Mouse (Mus musculus) activated CD4-positive, CD25-positive, alpha-beta regulatory T cell, adult 4 months (primary cell): ENCODE results near the gene Mrps9. TPM values are rescaled to one million over a fixed set of nuclear protein-coding genes. Genes with fewer than 3 reads are reported as not detected.
"Not testable (repeated sequence)": the region's sequence is repeated elsewhere in the genome, so short reads cannot be mapped to it uniquely, and the experiment has no call there.

Source experiments
- ATAC-seq: one replicate; pipeline ENCODE4 v1.8.0; 2017
- polyA plus RNA-seq, 2 experiments: library from polyadenylated mRNA; unstranded; fragments of 100-300 nt; shearing (Covaris generic); gene quantifications; one replicate each; pipeline ENCODE4 v1.2.1; 2017

Mrps9 gene
- 10 to 100 TPM; 88.1 to 89.6 TPM for polyA plus RNA-seq

DNA sequence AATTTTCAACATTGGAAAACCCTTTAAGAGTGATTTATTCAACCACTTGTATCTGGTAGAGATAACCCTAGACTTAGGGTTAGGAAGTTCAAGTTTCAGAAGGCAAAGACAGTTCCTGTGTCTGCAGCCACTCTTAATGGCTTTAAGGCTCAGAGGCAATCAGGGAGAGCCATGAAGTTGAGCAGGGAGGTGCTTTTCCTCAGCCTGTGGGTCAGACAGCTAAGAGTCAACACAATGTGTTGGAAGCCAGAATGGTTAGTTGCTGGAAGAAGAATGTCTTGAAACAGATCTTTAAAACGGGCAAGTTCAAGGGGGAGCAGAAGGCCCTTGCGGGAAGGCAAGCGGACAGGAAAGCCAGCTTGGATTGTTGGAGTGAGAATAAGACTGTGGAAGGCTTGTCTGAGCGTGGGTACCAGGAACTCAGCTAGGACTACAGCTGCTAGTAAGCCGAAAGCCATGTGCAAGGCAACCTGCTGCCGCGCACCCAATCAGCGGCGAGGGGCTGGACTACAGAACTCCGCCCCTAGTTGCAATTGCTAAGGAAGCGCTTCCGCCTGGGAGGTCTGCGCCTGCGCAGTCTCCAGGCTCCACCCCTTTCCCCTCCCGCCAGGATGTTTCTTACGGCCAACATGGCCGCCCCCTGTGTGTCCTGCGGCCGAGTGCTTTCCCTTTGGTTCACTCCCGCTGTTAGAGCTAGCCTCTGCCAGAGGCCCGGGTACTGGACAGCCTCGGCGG is at the start of gene Mrps9:
TSS of gene Mrps9 (plus strand) at position 571 of the 735 bp plus-strand sequence.
- peak; percentile 96 for ATAC-seq

- ATAC-seq = no peak
Observed at GRCm38 (mm10) chr1:42813301-42813845, 37.7 kb upstream of the Mrps9 start.

DNA sequence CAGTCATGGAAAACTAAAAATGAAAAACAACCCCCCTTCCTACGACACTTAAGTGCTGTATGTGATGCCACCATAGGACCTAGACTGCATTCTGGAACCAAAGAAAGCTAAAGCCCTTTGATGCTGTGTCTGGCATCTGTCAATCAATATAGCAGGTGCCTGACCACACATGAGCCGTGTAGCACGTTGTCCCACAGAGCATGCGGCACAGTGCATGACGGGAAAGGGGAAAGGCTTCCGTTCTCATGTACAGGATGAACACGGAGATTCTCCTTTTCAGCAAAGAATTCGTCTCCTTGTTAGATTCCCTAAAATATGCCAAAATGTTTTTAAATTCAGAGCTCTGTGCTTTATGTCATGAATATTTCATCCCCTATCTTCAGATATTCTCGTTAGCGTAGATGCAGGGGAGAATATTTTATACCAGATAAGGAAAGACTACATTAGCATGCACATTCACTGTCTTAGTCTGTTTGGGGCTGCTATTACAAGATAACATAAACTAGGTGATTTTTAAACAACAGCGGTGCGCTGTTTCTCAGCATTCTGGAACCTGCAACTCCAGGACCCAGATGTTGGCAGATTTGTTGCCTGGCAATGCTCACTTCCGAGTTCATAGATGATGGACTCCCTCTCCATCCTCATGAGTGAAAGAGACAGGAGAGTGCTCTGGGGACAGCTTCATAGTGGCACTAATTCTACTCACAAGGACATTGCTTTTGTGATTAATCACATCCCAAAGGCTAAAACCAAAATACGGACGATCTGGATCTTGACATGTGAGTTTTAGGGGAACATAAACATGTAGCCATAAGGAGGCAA is 36.0 kb upstream of the Mrps9 start:
- no peak for ATAC-seq

DNA sequence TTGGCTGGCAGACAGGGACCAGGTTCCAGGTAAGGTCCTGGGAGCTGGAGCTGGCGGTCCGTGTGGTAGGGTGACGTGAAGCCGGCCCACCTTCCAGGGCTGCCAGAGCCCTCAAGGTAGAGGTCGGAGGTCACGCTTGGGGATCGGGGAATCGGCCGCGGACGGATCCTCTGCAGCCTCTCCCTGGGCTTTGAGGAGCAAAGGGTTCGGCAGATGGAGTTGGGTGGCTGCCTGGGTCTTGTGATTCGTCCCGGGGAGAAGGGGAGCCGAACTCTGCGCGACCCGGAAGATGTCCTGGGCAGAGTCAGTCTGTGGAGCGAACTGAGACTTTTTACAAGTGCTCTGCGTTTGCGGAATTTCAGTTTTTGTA is 350 bp downstream of the Mrps9 start:
- ATAC-seq = peak; percentile 42

DNA sequence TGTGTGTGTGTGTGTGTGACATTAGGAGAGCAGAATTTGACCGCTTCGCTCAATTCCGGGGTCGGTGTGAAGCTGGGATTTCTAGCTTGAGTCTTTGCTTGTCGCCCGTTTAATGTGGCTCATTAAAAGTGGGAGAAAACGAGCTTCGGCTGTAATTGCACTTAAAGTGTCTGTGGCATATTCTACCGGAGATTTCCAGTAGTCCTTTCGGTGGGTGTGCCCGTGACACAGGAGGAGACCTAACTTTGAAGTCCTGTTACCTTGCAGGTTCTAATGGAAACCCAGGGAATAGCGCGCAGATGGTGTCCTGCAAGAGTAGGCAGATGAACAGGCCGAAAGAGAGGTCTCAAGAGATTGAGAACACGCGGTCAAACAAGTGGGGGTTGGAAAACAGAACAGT is 777 bp downstream of the Mrps9 start:
- no peak for ATAC-seq

GRCm38 (mm10) chr1:42864719-42865250 is 13.8 kb downstream of the Mrps9 start:
- ATAC-seq = no peak

- no peak for ATAC-seq
Observed at GRCm38 (mm10) chr1:42865336-42865939, 14.4 kb downstream of the Mrps9 start.

GRCm38 (mm10) chr1:42865986-42866385 is 15.0 kb downstream of the Mrps9 start:
- ATAC-seq = no peak

GRCm38 (mm10) chr1:42867188-42867587 is 16.2 kb downstream of the Mrps9 start:
- no peak for ATAC-seq

DNA sequence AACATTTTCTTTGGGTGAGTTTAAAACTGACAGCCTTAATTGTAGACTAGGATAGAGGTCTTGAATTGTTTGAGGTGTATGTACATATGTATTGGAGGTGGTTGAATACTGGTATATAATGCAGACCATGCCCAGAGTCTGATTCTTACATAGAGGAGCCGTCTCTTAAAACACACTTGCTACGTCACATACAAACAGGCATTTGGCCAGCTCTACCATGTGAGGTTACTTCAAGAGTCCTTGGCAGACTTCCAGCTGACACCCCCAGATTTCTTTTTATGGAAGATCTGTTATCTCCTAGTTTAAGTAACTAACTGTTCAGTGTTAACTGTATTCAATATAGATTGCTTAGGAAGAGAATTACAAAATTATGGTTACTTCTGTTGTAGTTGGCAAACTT is 23.1 kb downstream of the Mrps9 start:
- ATAC-seq = no peak

GRCm38 (mm10) chr1:42875271-42875670 is 24.2 kb downstream of the Mrps9 start:
- ATAC-seq = no peak

GRCm38 (mm10) chr1:42876463-42877093 is 25.5 kb downstream of the Mrps9 start:
- ATAC-seq = no peak

GRCm38 (mm10) chr1:42877264-42877663 is 26.2 kb downstream of the Mrps9 start:
- ATAC-seq = no peak

GRCm38 (mm10) chr1:42878851-42879250 is 27.8 kb downstream of the Mrps9 start:
- no peak for ATAC-seq

DNA sequence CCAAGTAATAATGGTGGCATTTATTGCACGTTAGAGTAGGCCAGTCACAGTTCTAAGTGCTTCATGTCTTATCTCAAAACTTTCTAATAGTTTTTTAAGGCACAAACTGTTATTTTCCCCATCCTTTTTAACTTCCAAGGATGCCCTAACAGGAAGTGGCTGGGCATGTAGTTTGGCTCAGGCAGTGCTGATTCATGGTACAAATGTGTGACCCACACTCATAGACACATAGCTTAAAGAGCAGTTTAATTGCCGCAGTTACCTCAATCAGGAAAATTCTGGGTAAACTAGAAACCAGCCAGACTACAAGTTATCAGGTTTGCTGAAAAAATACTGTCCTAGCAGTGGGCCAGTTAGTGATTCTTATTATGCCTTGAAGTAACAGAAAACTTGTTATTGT is 31.2 kb downstream of the Mrps9 start:
- ATAC-seq = no peak

GRCm38 (mm10) chr1:42883418-42883817 is 32.4 kb downstream of the Mrps9 start:
- not testable (repeated sequence) for ATAC-seq

DNA sequence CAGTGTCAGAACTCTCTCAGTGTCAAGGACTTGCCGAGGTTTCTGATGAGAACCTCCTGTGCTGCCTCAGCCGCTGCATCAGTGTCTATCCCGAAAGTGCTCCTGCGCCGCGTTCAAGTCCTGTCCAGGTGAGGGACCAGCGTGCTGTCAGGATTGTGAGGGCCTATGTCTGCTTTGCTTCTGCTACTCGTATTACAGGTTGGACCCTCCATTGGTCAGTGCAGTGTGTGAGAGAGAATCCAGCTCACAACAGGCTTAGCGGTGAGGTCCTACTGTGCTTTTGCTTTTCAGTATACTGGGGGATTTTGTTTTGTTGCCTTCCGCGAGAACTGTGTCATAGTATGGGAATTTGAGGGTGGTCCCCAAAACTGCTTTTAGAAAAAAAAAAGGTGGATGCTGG is 36.8 kb downstream of the Mrps9 start:
- ATAC-seq = no peak

DNA sequence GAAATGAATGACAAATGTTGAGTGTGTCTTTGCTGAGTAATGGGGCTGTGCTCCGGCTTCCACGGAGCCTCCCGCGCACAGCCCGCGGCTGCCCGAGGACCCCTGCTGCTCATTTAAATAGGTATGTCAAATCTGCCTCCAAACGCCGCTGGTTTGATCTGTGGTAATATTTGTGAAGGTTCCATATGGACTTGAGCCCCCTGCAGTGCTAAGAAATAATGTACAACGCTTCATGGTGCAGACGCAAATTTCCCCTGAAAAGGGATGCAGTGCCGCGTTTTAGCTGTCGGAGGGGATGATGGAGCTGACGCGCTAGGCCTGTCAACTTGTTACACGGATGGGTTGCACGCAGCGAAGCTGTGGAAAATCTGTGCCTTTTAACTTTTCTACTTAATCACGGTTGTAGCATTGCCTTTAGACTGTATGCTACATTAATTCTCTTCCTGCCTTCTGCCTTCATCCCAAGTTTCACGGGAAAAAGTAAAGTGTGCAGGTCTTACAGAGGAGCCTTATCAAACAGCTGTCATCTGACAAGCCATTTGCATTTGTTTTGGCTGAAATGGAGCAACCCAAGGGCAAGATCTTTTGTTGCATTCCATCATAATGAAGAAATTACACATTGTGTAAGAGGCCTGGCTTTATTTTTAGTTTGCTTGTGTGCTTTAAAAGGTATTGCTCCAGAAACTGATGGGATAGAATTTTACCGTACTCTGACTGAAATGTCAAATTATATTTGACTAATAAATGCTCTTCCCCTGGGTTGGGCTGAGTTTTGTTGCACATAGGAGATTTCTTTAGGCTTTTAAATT is 37.7 kb downstream of the Mrps9 start:
- no peak for ATAC-seq

GRCm38 (mm10) chr1:42889421-42889887 is 38.4 kb downstream of the Mrps9 start:
- ATAC-seq = no peak

DNA sequence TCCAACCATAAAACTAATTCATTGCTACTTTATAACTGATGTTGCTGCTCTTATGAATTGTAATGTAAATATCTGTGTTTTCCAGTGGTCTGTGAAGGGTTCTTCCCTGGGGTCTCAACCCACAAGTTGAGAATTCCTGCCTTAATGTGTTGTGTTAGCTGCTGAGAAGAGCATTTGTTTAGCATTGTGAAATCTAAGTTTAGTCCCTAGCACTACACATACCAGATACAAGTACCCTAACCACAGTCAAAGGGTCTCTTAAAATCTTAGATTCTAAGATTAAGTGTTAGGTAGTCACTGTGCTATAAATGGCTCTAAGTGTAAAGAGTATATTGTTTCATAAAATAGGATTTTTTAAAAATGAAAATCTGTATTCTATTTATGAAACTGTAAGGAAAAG is 43.7 kb downstream of the Mrps9 start:
- ATAC-seq = no peak

GRCm38 (mm10) chr1:42905148-42905547 is 54.1 kb downstream of the Mrps9 start:
- no peak for ATAC-seq

GRCm38 (mm10) chr1:42906696-42907095 is 55.7 kb downstream of the Mrps9 start:
- ATAC-seq = no peak
